Mouse (Mus musculus) hindbrain, embryonic 13.5 days (tissue): ENCODE measurements around the gene Acot5. TPM values are rescaled to one million over a fixed set of nuclear protein-coding genes. Genes with fewer than 3 reads are reported as not detected.
A peak's percentile ranks its signal among the peaks of the same experiment; 100 is the strongest.

Experiments
- ATAC-seq: fragments of 200-750 bp; cut with Nextera tagmentation; 2 replicates; pipeline ENCODE4 v1.8.0; 2017; ENCODE audit warnings: moderate TSS enrichment; ENCODE audit not compliant: low FRiP score
- H3K27ac ChIP-seq: fragments of 300-500 bp; sonication (generic); 2 replicates; pipeline ENCODE4 v1.5.1; 2015; ENCODE audit warnings: inconsistent platforms, mild to moderate bottlenecking, moderate library complexity
- H3K27me3 ChIP-seq: fragments of 300-500 bp; sonication (generic); 2 replicates; pipeline ENCODE4 v1.6.1; 2015; ENCODE audit warnings: mild to moderate bottlenecking, inconsistent platforms
- H3K36me3 ChIP-seq: fragments of 300-500 bp; sonication (generic); 2 replicates; pipeline ENCODE4 v1.6.1; 2015; ENCODE audit warnings: mild to moderate bottlenecking, inconsistent platforms
- H3K4me1 ChIP-seq: fragments of 300-500 bp; sonication (generic); replicated peaks from 2 replicates; pipeline ENCODE4 v1.6.1; 2015; ENCODE audit warnings: inconsistent platforms
- H3K4me2 ChIP-seq: fragments of 300-500 bp; sonication (generic); 2 replicates; pipeline ENCODE4 v1.6.1; 2015; ENCODE audit warnings: inconsistent platforms, mild to moderate bottlenecking, moderate library complexity
- H3K4me3 ChIP-seq: fragments of 300-500 bp; sonication (generic); 2 replicates; pipeline ENCODE4 v1.5.1; 2015; ENCODE audit warnings: mild to moderate bottlenecking, inconsistent platforms
- H3K9ac ChIP-seq: fragments of 300-500 bp; sonication (generic); 2 replicates; pipeline ENCODE4 v1.6.1; 2015; ENCODE audit warnings: mild to moderate bottlenecking, inconsistent platforms
- H3K9me3 ChIP-seq: fragments of 300-500 bp; sonication (generic); 2 replicates; pipeline ENCODE4 v1.6.1; 2016; ENCODE audit warnings: inconsistent platforms
- WGBS: fragments of 180-500 bp; shearing (Covaris S2); methylation state at CpG from one replicate; pipeline ENCODE4 v1.1.7; 2015; 5-methylcytosine and 5-hydroxymethylcytosine counted together
- polyA plus RNA-seq: library from polyadenylated mRNA; unstranded; fragments of >200 nt; fragmentation: Nextera tagmentation; extraction: Ambion mirVana; gene quantifications from 2 replicates; pipeline ENCODE4 v1.2.1, GENCODE M21; 2015

The Acot5 gene
- polyA plus RNA-seq, 1 experiment from 2014 or later = not detected

DNA sequence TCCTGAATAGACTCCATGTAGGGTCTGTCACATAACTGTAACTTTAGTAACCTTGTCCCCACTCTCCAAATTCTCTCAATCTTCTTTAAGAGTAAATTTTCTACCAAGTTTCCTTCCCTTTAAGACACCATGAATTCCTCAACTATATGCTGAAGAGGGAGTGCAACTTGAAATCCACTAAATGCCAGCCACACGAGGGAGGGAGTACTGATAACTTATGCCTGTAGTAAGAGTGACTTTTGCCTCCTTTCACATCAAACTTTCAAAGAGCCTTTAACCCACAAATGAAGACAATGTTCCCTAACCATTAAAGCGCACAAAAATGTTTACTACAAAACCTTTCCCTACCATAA, 32.3 kb downstream of the Acot5 start:
- WGBS = 62% methylated on average over 2 of the region's 2 CpGs
- Histone ChIP-seq H3K27ac (no peak overlapping the region), H3K36me3 (no peaks in the 10 kb centered on the region), H3K9me3 (no peaks in the 10 kb centered on the region), H3K27me3 (0 out of 2 replicates have a peak, but pooled peaks cover 3% of the 10 kb centered on the region), H3K9ac (peak overlapping the region; percentile 77; the same call in 1 of the 2 replicates), H3K4me1 (no peaks in the 10 kb centered on the region), H3K4me3 (peak overlapping the region; percentile 54), H3K4me2 (peak overlapping the region; percentile 71)
- no peak for ATAC-seq

DNA sequence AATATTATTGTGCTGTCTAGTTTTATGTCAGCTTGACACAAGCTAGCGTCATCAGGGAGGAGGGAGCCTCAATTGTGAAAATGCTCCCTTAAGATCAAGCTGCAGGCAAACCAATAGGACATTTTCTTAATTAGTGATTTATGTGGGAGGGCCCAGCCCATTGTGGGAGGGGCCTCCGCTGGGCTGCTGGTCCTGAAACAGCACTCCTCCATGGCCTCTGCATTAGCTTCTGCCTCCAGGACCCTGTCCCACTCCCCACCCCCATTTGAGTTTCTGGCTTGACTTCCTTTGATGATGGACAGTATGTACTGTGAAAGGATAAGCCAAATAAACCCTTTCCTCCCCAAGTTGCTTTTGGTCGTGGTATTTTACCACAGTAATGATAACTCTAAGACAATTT, 37.9 kb downstream of the Acot5 start:
- WGBS = 75% methylated on average over 3 of the region's 3 CpGs

GRCm38 (mm10) chr12:84107692-84108091, 38.6 kb downstream of the Acot5 start:
- H3K4me3 ChIP-seq = no peak overlapping the region
- H3K4me1 ChIP-seq = no peaks in the 10 kb centered on the region
- H3K9ac ChIP-seq = no peak overlapping the region
- no peaks in the 10 kb centered on the region for H3K36me3 ChIP-seq
- ATAC-seq = no peak
- H3K9me3 ChIP-seq = no peaks in the 10 kb centered on the region
- 82% methylated on average over 1 of the region's 1 CpGs for WGBS
- H3K27ac ChIP-seq = no peak overlapping the region
- H3K4me2 ChIP-seq = no peak overlapping the region
- no peaks in the 10 kb centered on the region for H3K27me3 ChIP-seq

More for the DNA sequence above, 37.9 kb downstream of the Acot5 start:
- Histone ChIP-seq H3K4me2 (no peak overlapping the region), H3K4me3 (no peak overlapping the region), H3K27ac (no peak overlapping the region), H3K9ac (no peak overlapping the region), H3K9me3 (no peaks in the 10 kb centered on the region), H3K36me3 (no peaks in the 10 kb centered on the region), H3K4me1 (no peaks in the 10 kb centered on the region), H3K27me3 (no peaks in the 10 kb centered on the region)
- ATAC-seq = no peak

GRCm38 (mm10) chr12:84109924-84110323, 40.8 kb downstream of the Acot5 start:
- H3K9ac ChIP-seq = no peak overlapping the region
- WGBS = 76% methylated on average over 1 of the region's 1 CpGs
- no peaks in the 10 kb centered on the region for H3K9me3 ChIP-seq
- H3K27ac ChIP-seq = no peak overlapping the region
- H3K4me3 ChIP-seq = no peak overlapping the region
- no peak overlapping the region for H3K4me2 ChIP-seq
- H3K36me3 ChIP-seq = no peaks in the 10 kb centered on the region
- ATAC-seq = no peak
- peaks cover 4% of the 10 kb centered on the region for H3K4me1 ChIP-seq
- H3K27me3 ChIP-seq = no peaks in the 10 kb centered on the region

DNA sequence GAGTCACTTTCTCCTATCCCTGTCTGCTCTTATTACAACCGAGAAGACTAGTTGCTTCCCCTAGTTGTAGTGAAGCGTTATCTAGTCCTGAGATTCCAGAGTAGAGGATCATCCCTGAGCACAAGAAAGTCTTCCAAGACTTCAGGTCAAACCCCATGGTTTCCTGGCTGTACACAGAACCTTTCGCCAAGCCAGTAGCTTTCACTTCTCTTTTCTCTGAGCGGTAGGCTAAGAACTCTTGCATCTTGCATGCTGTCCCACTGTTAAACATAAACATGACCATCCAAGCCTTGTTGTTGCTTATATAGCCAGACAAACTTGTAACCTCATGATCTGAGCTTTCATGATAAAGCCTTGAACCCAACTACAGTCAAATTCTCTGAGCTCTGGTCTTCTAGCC, 41.7 kb downstream of the Acot5 start:
- peaks cover 10% of the 10 kb centered on the region for H3K4me1 ChIP-seq
- 100% methylated on average over 4 of the region's 4 CpGs for WGBS
- no peak for ATAC-seq
- H3K4me2 ChIP-seq = no peak overlapping the region
- H3K4me3 ChIP-seq = no peak overlapping the region
- no peak overlapping the region for H3K9ac ChIP-seq
- no peaks in the 10 kb centered on the region for H3K27me3 ChIP-seq
- H3K27ac ChIP-seq = no peak overlapping the region
- no peaks in the 10 kb centered on the region for H3K9me3 ChIP-seq
- H3K36me3 ChIP-seq = no peaks in the 10 kb centered on the region

DNA sequence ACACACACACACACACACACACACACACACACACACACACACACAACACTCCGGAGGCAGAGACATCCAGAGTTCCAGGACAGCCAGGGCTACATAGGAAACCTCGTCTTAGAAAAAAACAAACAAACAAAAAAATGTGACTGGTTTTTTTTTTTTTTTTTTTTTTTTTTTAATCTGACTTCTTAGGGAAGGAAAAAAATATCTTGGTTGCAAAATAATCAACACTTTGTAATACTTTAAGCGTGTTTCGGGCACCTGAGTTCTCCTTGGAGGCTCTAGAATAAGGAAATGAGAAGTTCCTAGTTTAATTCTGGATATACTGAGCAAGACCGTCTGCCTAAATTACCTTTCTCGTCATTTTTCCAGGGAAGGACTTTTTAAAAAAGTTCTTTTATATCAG, 44.6 kb downstream of the Acot5 start:
- Histone ChIP-seq H3K9ac (no peak overlapping the region), H3K27me3 (no peaks in the 10 kb centered on the region), H3K9me3 (no peaks in the 10 kb centered on the region), H3K4me3 (peak overlapping the region; percentile 79), H3K36me3 (no peaks in the 10 kb centered on the region), H3K4me1 (peaks cover 10% of the 10 kb centered on the region), H3K4me2 (peak overlapping the region; percentile 84), H3K27ac (no peak overlapping the region)
- ATAC-seq = no peak
- 57% methylated on average over 6 of the region's 6 CpGs for WGBS

GRCm38 (mm10) chr12:84114153-84114994, 45.2 kb downstream of the Acot5 start, which contains the start of gene Dnal1:
Gene Dnal1, plus strand, starts transcription at chr12:84114366.
- Histone ChIP-seq H3K4me2 (peak within 1 kb of the TSS; percentile 84), H3K4me3 (peak within 1 kb of the TSS; percentile 79), H3K9me3 (no peaks in the 10 kb centered on the region), H3K4me1 (peaks cover 10% of the 10 kb centered on the region), H3K9ac (peak within 1 kb of the TSS; percentile 84), H3K27ac (peak within 1 kb of the TSS; percentile 77), H3K36me3 (no peaks in the 10 kb centered on the region), H3K27me3 (no peaks in the 10 kb centered on the region)
- peak; percentile 95 for ATAC-seq
- WGBS = 4% methylated on average over 30 of the region's 35 CpGs

GRCm38 (mm10) chr12:84119584-84119983, 50.5 kb downstream of the Acot5 start:
- Histone ChIP-seq H3K9me3 (no peaks in the 10 kb centered on the region), H3K9ac (no peak overlapping the region), H3K4me2 (no peak overlapping the region), H3K27me3 (no peaks in the 10 kb centered on the region), H3K27ac (no peak overlapping the region), H3K36me3 (peaks cover 4% of the 10 kb centered on the region), H3K4me1 (peaks cover 9% of the 10 kb centered on the region), H3K4me3 (no peak overlapping the region)
- ATAC-seq = no peak
- WGBS = 92% methylated on average over 5 of the region's 5 CpGs

Other genes with a start within 250 kb of the Acot5 start
- gene Numb, start 147.4 kb upstream of the Acot5 start, polyA plus RNA-seq = 19.9 and 25.6 TPM in 2 replicates
- gene Riox1, start 118.7 kb upstream of the Acot5 start, polyA plus RNA-seq = 10.0 and 10.8 TPM in 2 replicates
- not detected in 2 replicates for gene Heatr4, start 84.5 kb upstream of the Acot5 start, polyA plus RNA-seq
- 14.7 and 17.0 TPM in 2 replicates for gene Acot2, start 81.5 kb upstream of the Acot5 start, polyA plus RNA-seq
- 77.9 and 83.6 TPM in 2 replicates for gene Acot1, start 59.8 kb upstream of the Acot5 start, polyA plus RNA-seq
- gene Acot4, start 30.9 kb upstream of the Acot5 start, polyA plus RNA-seq = 0.09 and 0.13 TPM in 2 replicates
- gene Gm49366, start 30.4 kb upstream of the Acot5 start, polyA plus RNA-seq = not detected in 2 replicates
- gene Acot3, start 17.2 kb upstream of the Acot5 start, polyA plus RNA-seq = 0.89 and 0.96 TPM in 2 replicates
- gene Acot6, start 31.3 kb downstream of the Acot5 start, polyA plus RNA-seq = 0.88 and 0.97 TPM in 2 replicates
- 9.1 and 9.7 TPM in 2 replicates for gene Dnal1, start 45.0 kb downstream of the Acot5 start, polyA plus RNA-seq
- gene Pnma1, start 79.2 kb downstream of the Acot5 start, polyA plus RNA-seq = 3.5 and 3.8 TPM in 2 replicates
- gene Elmsan1, start 149.6 kb downstream of the Acot5 start, polyA plus RNA-seq = 4.5 and 5.1 TPM in 2 replicates
- 14.2 and 15.1 TPM in 2 replicates for gene Ptgr2, start 215.9 kb downstream of the Acot5 start, polyA plus RNA-seq
- 84.3 and 88.3 TPM in 2 replicates for gene Zfp410, start 247.5 kb downstream of the Acot5 start, polyA plus RNA-seq